Mouse (Mus musculus): ENCODE data around the gene Bace2. TPM values are rescaled to one million over a fixed set of nuclear protein-coding genes. Genes with fewer than 3 reads are reported as not detected.

The Bace2 gene
- polyA plus RNA-seq, 1 experiment from 2014 or later: 13.9 TPM

DNA sequence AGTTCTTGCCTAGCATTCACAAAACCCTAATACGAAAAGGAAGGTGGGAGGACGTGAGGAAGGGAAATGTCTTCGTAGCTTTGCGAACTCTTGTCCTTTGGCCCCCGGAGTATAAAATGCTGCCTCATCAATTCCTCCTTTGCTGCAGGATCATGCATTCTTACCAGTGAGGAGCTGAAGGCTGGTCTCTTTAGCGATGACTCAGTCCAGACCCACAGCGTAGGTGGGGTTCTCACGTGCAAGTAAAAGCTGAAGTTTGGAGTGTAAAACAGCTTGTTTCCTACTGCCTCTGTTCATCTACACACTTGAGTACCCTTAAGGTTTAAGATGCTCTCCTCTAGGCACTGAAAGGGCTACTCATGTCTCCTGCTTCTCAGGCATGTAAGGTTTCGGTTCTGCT lies 85.4 kb downstream of the Bace2 start:
- no peak overlapping the region for H3K4me2 ChIP-seq
- no peak overlapping the region for H3K9ac ChIP-seq
- H3K9me3 ChIP-seq: no peaks in the 10 kb centered on the region
- no peak overlapping the region for H3K27ac ChIP-seq
- H3K27me3 ChIP-seq: no peaks in the 10 kb centered on the region
- WGBS: 65% methylated on average over 9 of the region's 9 CpGs
- H3K4me3 ChIP-seq: no peak overlapping the region
- no peak for ATAC-seq (ENCODE audit: borderline replicate concordance, extremely low read depth, low FRiP score, low TSS enrichment)
- H3K36me3 ChIP-seq: no peaks in the 10 kb centered on the region
- H3K4me1 ChIP-seq: no peaks in the 10 kb centered on the region

DNA sequence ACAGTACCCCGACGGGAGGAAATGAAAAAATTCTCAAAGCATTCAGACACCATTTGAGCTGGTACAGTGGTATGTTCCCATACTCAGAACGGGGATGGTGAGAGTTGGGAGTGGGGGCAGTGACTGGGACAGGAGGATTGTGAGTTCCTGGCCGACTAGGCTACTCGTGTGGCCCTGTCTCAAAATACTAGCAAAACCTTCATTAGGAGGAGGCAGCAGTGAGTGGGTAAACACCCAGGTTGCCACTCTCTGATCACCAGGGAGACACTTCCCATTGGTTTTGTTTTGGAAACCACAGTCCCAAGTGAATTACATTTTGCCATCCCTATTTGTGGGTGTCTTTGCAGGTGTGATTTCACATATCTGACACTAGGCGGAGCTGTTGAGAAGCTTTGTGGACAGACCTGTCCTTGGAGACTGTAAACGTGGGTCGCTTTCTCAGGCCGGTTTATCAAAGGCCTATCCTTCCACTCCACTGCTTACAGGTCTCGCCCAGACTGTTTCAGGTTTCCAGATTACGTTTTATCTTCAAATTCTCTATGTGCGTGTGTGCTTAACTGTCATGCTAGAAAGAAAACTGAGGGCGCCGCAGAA lies 87.2 kb downstream of the Bace2 start:
- peak; percentile 64; the same call in 1 of the 2 replicates for ATAC-seq (ENCODE audit: borderline replicate concordance, extremely low read depth, low FRiP score, low TSS enrichment)
- Histone ChIP-seq H3K4me2 (no peak overlapping the region), H3K27ac (no peak overlapping the region), H3K4me1 (no peaks in the 10 kb centered on the region), H3K9ac (no peak overlapping the region), H3K36me3 (no peaks in the 10 kb centered on the region), H3K9me3 (no peaks in the 10 kb centered on the region), H3K4me3 (no peak overlapping the region), H3K27me3 (no peaks in the 10 kb centered on the region)
- WGBS: 42% methylated on average over 14 of the region's 14 CpGs

DNA sequence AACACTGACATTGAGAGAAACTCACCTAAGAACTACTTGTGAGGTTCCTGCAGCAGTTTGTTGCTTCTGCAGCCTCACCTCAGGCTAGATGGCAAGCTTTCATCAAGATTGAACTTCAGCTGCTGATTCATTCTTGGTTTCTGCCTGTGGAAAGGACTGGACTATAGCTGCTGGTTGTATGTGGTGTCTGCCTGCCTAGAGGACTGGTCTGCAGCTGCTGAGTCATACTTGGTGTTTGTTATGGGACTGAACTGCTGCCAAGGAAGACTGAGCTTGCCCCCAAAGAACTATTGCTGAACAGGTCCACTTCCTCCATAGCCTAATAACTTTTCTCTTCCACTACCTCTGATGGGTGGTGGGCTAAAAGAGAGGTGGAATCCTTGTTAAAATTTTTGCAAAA lies 90.8 kb downstream of the Bace2 start:
- H3K27me3 ChIP-seq: no peaks in the 10 kb centered on the region
- no peaks in the 10 kb centered on the region for H3K36me3 ChIP-seq
- no peaks in the 10 kb centered on the region for H3K4me1 ChIP-seq
- no peak overlapping the region for H3K9ac ChIP-seq
- no peak overlapping the region for H3K27ac ChIP-seq
- H3K9me3 ChIP-seq: no peaks in the 10 kb centered on the region
- no peak for ATAC-seq (ENCODE audit: borderline replicate concordance, extremely low read depth, low FRiP score, low TSS enrichment)
- no peak overlapping the region for H3K4me3 ChIP-seq
- no peak overlapping the region for H3K4me2 ChIP-seq

DNA sequence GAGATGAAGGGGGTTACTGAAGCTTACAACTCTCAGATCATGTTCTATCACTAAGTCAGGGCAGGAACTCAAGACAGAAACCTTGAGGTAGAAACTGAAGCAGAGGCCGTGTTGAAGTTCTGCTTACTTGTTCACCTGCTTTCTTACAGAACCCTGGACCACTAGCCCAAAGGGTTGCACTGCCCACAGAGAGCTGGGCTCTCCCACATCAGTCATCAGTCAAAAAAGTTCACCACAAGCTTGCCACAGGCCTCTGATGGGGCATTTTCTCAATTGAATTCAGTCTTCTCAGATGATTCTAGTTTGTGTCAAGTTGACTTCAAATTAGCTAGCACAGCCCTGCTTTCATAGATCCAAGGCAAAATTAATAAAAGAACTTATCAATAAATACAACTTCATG lies 103.3 kb downstream of the Bace2 start:
- Histone ChIP-seq H3K27ac (no peak overlapping the region), H3K9ac (no peak overlapping the region), H3K36me3 (no peaks in the 10 kb centered on the region), H3K4me1 (0 out of 2 replicates have a peak, but pooled peaks cover 3% of the 10 kb centered on the region), H3K4me2 (no peak overlapping the region), H3K4me3 (no peak overlapping the region), H3K9me3 (no peaks in the 10 kb centered on the region), H3K27me3 (no peaks in the 10 kb centered on the region)
- 75% methylated on average over 1 of the region's 1 CpGs for WGBS
- no peak for ATAC-seq (ENCODE audit: borderline replicate concordance, extremely low read depth, low FRiP score, low TSS enrichment)

DNA sequence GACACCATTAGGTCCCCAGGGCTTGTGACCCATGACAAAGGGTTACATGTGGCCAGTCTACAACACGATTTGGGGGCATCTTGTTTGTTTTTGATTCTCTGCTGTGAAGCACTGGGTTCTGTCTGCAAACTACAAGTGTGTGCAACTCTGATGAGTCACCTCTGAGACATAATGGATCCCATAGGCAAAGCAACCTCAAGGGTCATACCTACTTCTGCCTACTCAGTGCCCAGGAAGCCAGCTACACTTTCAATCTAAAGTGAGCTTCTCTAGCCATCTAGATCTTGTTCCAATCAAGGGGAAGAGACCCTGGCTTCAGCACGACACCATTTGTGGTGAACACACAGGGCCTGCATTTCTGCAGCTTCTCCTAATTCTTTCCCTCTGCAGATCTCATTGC lies 104.7 kb downstream of the Bace2 start:
- Histone ChIP-seq H3K4me3 (no peak overlapping the region), H3K27ac (no peak overlapping the region), H3K9ac (no peak overlapping the region), H3K27me3 (no peaks in the 10 kb centered on the region), H3K4me1 (0 out of 2 replicates have a peak, but pooled peaks cover 3% of the 10 kb centered on the region), H3K36me3 (no peaks in the 10 kb centered on the region), H3K9me3 (no peaks in the 10 kb centered on the region), H3K4me2 (no peak overlapping the region)
- ATAC-seq (ENCODE audit: borderline replicate concordance, extremely low read depth, low FRiP score, low TSS enrichment): no peak
- WGBS: 54% methylated on average over 2 of the region's 2 CpGs

DNA sequence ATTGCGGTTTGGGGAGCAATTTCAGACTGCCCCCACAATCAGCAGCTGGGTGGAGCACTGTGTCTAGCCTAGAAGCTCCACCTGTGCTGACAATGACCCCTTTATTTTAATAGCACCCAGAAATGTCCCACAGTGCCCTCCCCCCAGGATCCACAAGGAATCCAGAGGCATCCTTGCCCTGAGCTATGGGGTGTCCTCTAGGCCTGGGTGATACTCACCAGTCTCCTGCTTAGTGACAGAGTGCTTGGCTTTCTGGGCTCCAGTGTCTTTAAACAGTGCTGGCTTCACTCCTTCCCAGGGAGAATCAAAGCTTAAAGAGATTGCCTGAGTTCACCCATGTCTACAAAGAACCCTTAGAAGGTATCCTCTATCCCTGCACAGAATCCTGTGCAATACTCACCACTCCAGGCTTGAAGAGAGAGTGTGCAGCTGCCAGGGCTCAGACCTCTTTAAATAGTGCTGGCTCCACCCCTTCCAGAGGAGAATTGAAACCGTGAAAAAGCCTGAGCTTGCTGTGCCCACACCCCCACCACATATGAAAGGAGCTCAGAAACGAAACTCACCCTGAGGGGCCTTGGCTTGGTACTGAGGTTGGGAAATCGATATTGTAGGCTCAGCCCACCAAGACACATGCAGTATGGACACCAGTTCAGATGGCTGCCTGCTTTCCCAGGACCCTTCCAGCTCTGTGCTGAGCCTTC lies 106.1 kb downstream of the Bace2 start, which contains the start of gene Mx1:
TSS of gene Mx1 (minus strand) at position 427 of the 701 bp plus-strand sequence.
- H3K36me3 ChIP-seq: no peaks in the 10 kb centered on the region
- no peak within 1 kb of the TSS for H3K4me3 ChIP-seq
- H3K4me1 ChIP-seq: 0 out of 2 replicates have a peak, but pooled peaks cover 3% of the 10 kb centered on the region
- no peaks in the 10 kb centered on the region for H3K27me3 ChIP-seq
- no peak within 1 kb of the TSS for H3K9ac ChIP-seq
- no peak within 1 kb of the TSS for H3K4me2 ChIP-seq
- no peaks in the 10 kb centered on the region for H3K9me3 ChIP-seq
- no peak within 1 kb of the TSS; the same call in 1 of the 2 replicates for H3K27ac ChIP-seq
- 25% methylated on average over 4 of the region's 4 CpGs for WGBS
- peak; percentile 66; the same call in 1 of the 2 replicates for ATAC-seq (ENCODE audit: borderline replicate concordance, extremely low read depth, low FRiP score, low TSS enrichment)

DNA sequence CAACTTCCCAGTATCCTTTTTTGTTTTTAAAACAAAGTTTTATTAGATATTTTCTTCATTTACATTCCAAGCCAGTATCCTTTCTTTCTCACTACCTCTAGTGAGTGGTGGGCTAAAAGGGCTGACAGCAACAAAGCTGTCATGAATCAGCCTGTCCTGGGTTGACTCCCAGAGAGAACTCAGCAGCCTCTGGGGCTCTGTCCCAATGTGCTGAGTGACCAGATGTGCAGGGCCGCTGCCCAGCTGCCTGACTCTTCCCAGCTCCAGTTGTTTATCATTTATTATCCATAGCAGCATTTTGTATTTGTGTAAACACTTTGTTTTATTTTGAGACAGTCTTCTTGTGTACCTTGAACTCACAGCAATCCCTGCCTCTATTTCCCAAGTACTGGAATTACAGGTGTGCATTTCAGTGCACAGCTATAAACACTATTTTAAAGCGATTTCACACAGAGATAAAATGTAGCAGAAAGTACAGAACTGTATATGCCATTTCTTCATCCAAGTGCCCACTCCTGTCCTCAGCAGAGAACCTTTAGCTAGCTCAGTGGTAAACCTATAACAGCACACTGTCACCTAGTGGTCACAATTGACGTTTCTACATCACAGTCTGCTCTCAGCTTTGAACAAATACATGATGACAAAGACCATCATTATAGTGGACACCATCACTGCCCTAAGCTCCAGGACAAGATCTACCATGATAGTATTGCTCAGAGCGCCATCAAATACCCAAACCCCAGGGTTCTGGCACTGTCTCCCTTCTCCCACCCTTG lies 109.8 kb downstream of the Bace2 start:
- WGBS: 34% methylated on average over 4 of the region's 4 CpGs
- Histone ChIP-seq H3K4me1 (0 out of 2 replicates have a peak, but pooled peaks cover 3% of the 10 kb centered on the region), H3K36me3 (no peaks in the 10 kb centered on the region), H3K9ac (no peak overlapping the region), H3K27ac (no peak overlapping the region), H3K9me3 (no peaks in the 10 kb centered on the region), H3K4me3 (no peak overlapping the region), H3K4me2 (no peak overlapping the region), H3K27me3 (no peaks in the 10 kb centered on the region)
- ATAC-seq (ENCODE audit: borderline replicate concordance, extremely low read depth, low FRiP score, low TSS enrichment): no peak

DNA sequence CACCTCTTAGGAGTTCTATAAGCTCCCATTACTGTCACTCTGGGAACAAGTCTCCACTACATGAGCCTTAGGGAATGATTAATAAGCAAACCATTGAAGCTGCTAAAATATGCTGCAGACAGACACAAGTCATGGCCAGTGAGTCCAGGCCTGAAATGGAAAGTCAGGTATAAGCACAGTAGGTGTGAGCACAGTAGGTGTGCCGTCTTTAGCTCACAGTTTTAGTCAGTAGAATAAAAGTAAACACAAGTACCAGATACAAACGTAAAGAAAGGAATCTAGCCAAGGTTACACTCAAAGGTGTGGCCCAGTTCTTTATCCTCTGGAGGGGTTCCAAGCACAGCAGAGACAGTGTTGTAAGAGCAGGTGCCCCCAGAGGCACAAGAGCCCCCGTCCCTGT lies 110.9 kb downstream of the Bace2 start:
- Histone ChIP-seq H3K27ac (no peak overlapping the region), H3K9me3 (no peaks in the 10 kb centered on the region), H3K9ac (no peak overlapping the region), H3K36me3 (no peaks in the 10 kb centered on the region), H3K4me2 (no peak overlapping the region), H3K4me3 (no peak overlapping the region), H3K4me1 (0 out of 2 replicates have a peak, but pooled peaks cover 3% of the 10 kb centered on the region), H3K27me3 (no peaks in the 10 kb centered on the region)
- ATAC-seq (ENCODE audit: borderline replicate concordance, extremely low read depth, low FRiP score, low TSS enrichment): no peak
- 33% methylated on average over 3 of the region's 3 CpGs for WGBS

DNA sequence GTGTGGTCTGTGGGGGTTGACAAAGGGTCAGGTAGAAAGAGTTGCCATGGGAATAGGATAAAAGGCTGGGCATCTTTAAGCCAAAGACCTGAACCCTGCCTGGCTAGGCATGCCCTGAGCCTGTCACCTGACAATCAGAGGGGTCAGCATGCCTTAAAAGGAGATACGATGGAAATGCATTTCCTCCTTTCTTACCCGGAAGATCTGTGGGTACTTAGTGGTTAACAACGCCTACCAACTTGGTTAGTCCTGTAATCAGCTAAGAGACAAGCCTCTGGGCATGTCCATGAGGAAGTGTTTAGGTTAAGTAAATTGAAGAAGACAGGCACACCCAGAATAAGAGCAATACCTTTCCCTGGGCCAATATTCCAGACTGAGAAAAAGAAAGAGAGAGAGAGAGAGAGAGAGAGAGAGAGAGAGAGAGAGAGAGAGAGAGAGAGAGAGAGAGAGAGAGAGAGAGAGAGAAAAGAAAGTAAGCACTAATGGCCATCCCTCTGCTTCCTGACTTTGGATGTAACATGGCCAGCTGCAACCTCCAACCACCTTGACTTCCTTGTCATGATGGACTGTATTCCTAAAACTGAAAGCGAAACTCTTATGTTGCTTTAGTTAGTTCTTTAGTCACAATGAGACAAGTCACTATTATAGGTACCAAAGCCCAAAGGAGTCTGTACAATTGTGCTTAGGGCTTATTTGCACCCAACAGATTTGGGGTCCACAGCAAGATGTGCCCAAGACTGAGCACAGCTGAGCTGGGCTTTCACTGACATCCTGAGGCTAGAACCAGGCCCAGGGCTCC lies 111.7 kb downstream of the Bace2 start:
- Histone ChIP-seq H3K36me3 (no peaks in the 10 kb centered on the region), H3K9me3 (no peaks in the 10 kb centered on the region), H3K4me2 (no peak overlapping the region), H3K9ac (no peak overlapping the region), H3K27me3 (no peaks in the 10 kb centered on the region), H3K27ac (no peak overlapping the region), H3K4me1 (no peaks in the 10 kb centered on the region), H3K4me3 (no peak overlapping the region)
- WGBS: 77% methylated on average over 4 of the region's 4 CpGs
- ATAC-seq (ENCODE audit: borderline replicate concordance, extremely low read depth, low FRiP score, low TSS enrichment): no peak

DNA sequence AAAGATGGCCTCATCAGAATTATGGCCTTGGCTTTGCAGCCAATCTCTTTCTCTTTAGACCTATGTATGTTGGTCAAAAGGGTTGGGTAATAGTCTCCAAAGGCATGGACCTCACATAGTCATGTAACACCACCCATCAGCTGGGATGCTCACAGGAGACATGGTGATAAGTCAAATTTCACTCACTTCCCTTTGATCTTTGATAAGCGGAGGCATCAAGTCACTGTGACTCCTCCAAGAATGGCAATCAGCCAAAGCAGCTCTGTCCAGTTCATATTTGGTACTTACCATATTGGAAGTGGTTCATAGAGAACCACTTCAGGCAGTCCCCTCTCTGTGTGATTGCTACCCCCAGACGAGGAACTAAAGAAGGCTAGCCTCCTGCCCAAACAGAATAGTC lies 118.1 kb downstream of the Bace2 start:
- 51% methylated on average over 2 of the region's 2 CpGs for WGBS
- Histone ChIP-seq H3K4me2 (no peak overlapping the region), H3K4me3 (no peak overlapping the region), H3K36me3 (no peaks in the 10 kb centered on the region), H3K27ac (no peak overlapping the region), H3K4me1 (no peaks in the 10 kb centered on the region), H3K27me3 (no peaks in the 10 kb centered on the region), H3K9ac (no peak overlapping the region), H3K9me3 (no peaks in the 10 kb centered on the region)
- ATAC-seq (ENCODE audit: borderline replicate concordance, extremely low read depth, low FRiP score, low TSS enrichment): no peak

DNA sequence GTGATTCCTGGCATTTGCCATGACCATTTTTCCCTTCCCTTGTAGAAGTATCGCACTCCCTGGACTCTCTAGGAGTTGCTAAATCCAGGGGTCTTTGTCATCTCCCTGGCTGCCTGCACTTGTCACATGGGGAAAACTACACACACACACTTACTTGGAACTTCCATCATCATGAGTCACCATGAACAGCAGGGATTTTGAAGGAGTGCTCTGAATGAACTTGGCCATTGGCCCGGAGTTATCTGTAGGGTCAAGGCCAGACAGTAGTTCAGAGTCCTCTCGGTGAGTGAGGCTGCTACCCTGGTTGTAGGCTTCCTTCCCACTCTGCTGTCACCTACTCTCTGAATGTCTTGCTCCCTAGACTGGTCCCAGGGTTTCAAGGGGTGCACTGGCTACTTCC lies 119.0 kb downstream of the Bace2 start:
- no peak overlapping the region for H3K4me3 ChIP-seq
- no peak overlapping the region for H3K9ac ChIP-seq
- H3K4me2 ChIP-seq: no peak overlapping the region
- 70% methylated on average over 3 of the region's 3 CpGs for WGBS
- H3K27me3 ChIP-seq: no peaks in the 10 kb centered on the region
- H3K27ac ChIP-seq: no peak overlapping the region
- ATAC-seq (ENCODE audit: borderline replicate concordance, extremely low read depth, low FRiP score, low TSS enrichment): no peak
- H3K36me3 ChIP-seq: no peaks in the 10 kb centered on the region
- H3K4me1 ChIP-seq: no peaks in the 10 kb centered on the region
- no peaks in the 10 kb centered on the region for H3K9me3 ChIP-seq

Data from lung, embryonic 15.5 days (tissue).